ENCODE assay signal across 9 mouse cellular contexts in the genomic region with DNA sequence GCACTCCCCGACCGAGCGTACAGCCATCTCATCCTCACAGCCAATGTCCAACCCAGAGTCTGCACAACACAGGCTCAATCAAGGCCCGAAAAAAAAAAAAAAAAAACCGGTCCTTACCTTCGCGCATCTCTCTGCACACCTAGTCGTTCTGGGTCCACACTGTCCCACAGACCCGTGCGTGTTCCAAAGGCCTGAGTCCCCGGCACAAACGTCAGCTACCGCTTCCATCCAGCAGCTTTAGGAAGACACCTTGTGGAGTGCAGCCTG. TPM values are rescaled to one million over a fixed set of nuclear protein-coding genes. Genes with fewer than 3 reads are reported as not detected.
A peak's percentile ranks its signal among the peaks of the same experiment; 100 is the strongest.
DNase-seq lines count a peak whose midpoint lies in the region; ATAC-seq and TF ChIP-seq lines count a peak whose summit lies in the region.
"Had no signal": no experiment of that assay in that cellular context is flagged by ENCODE, and none has a peak within 500 bp of the region (broad histone marks: within the 10 kb centered on the region; RNA-seq: fewer than 3 reads in every experiment).

No protein-coding gene starts in this region.

- H3K4me2 ChIP-seq in heart, embryonic 12.5 days = peak overlapping the region; percentile 80
- peak overlapping the region; percentile 81 for H3K4me2 ChIP-seq in forebrain, postnatal 0 days (ENCODE audit: low read depth)
- peak overlapping the region; percentile 82 for H3K4me2 ChIP-seq in liver, embryonic 16.5 days (ENCODE audit: low read depth, low read length)

- H3K4me3 ChIP-seq in heart, embryonic 12.5 days = peak overlapping the region; percentile 53
- peak overlapping the region; percentile 36 for H3K4me3 ChIP-seq in ES-Bruce4 (ENCODE audit: low read depth, low read length)
- peak overlapping the region; percentile 57 for H3K4me3 ChIP-seq in forebrain, postnatal 0 days (ENCODE audit: low read depth, low read length)
- peak overlapping the region; percentile 66 for H3K4me3 ChIP-seq in liver, embryonic 16.5 days (ENCODE audit: low read depth, low read length)

- peaks cover 31% of the 10 kb centered on the region for H3K4me1 ChIP-seq in heart, embryonic 12.5 days (replicated peaks)
- H3K4me1 ChIP-seq in ES-Bruce4 (ENCODE audit: control insufficient read depth, insufficient read depth, low read length) = peaks cover 1% of the 10 kb centered on the region
- H3K4me1 ChIP-seq in forebrain, postnatal 0 days (ENCODE audit: insufficient read depth) = 0 out of 2 replicates have a peak, but pooled peaks cover 7% of the 10 kb centered on the region
- peaks cover 24% of the 10 kb centered on the region for H3K4me1 ChIP-seq in liver, embryonic 16.5 days (ENCODE audit: control insufficient read depth, low read depth, low read length)

- peaks cover 91% of the 10 kb centered on the region for H3K27me3 ChIP-seq in heart, embryonic 12.5 days (replicated peaks)
- H3K27me3 ChIP-seq in ES-Bruce4 (ENCODE audit: control insufficient read depth, insufficient read depth, low read length, poor library complexity, severe bottlenecking) = peaks cover 19% of the 10 kb centered on the region
- H3K27me3 ChIP-seq in forebrain, postnatal 0 days (ENCODE audit: insufficient read depth, low read length) = peaks cover 58% of the 10 kb centered on the region
- H3K27me3 ChIP-seq in liver, embryonic 16.5 days (ENCODE audit: control insufficient read depth, insufficient read depth, low read depth, low read length) = peaks cover 80% of the 10 kb centered on the region

- H3K9me3 ChIP-seq in heart, embryonic 12.5 days (replicated peaks) = no peaks in the 10 kb centered on the region
- H3K9me3 ChIP-seq in ES-Bruce4 (replicated peaks; ENCODE audit: control insufficient read depth, insufficient read depth, low read length, poor library complexity, severe bottlenecking) = no peaks in the 10 kb centered on the region
- H3K9me3 ChIP-seq in forebrain, postnatal 0 days (ENCODE audit: low read length) = no peaks in the 10 kb centered on the region
- no peaks in the 10 kb centered on the region for H3K9me3 ChIP-seq in liver, embryonic 16.5 days (replicated peaks; ENCODE audit: control insufficient read depth, low read length)

- no peak for DNase-seq in heart, postnatal 36 days
- no peak for DNase-seq in forebrain, postnatal 0 days
- DNase-seq in spleen, adult 12 weeks (ENCODE audit: low spot score) = no peak
- no peak for DNase-seq in B cell, adult 2 months
- DNase-seq in right cerebral cortex, postnatal 10 days (ENCODE audit: low spot score in 2 of 2) = no peak

- WGBS in heart, embryonic 12.5 days = 4% methylated on average over 13 of the region's 13 CpGs
- WGBS in forebrain, postnatal 0 days = 2% methylated on average over 13 of the region's 13 CpGs
- WGBS in liver, embryonic 16.5 days (ENCODE audit: insufficient replicate concordance) = 11% methylated on average over 13 of the region's 13 CpGs

- intact Hi-C loops in heart, postnatal 36 days (cut with DNase I) = loop anchor here (5.0 kb wide), 3 partner anchors 53 to 297 kb away; no protein-coding TSS in a partner anchor

- TF ChIP-seq EP300 in ES-Bruce4 (IDR thresholded peaks at IDR 0.05; ENCODE audit: insufficient read depth, low read depth, low read length) = no peak

- H3K9ac ChIP-seq in heart, embryonic 12.5 days = peak overlapping the region; percentile 48
- 0 out of 2 replicates have a peak overlapping the region, but pooled peaks have one; percentile 4 for H3K9ac ChIP-seq in ES-Bruce4 (ENCODE audit: low read depth, poor library complexity, severe bottlenecking)
- H3K9ac ChIP-seq in forebrain, postnatal 0 days = peak overlapping the region; percentile 54
- no peak overlapping the region for H3K9ac ChIP-seq in liver, embryonic 16.5 days (ENCODE audit: low read depth, low read length)

- no peak; the same call in 1 of the 2 replicates for ATAC-seq in heart, embryonic 12.5 days (ENCODE audit: insufficient number of reproducible peaks, low FRiP score)
- ATAC-seq in forebrain, postnatal 0 days = 0 out of 2 replicates have a peak, but pooled peaks have one; percentile 12
- ATAC-seq in liver, embryonic 16.5 days (ENCODE audit: low read depth) = no peak

- no peaks in the 10 kb centered on the region for H3K36me3 ChIP-seq in heart, embryonic 12.5 days
- no peaks in the 10 kb centered on the region for H3K36me3 ChIP-seq in ES-Bruce4 (ENCODE audit: control insufficient read depth, insufficient read depth, low read length, poor library complexity, severe bottlenecking)
- no peaks in the 10 kb centered on the region for H3K36me3 ChIP-seq in forebrain, postnatal 0 days (ENCODE audit: insufficient read depth)
- no peaks in the 10 kb centered on the region for H3K36me3 ChIP-seq in liver, embryonic 16.5 days (ENCODE audit: control insufficient read depth, insufficient read depth)

- no peak for TF ChIP-seq CTCF in ES-Bruce4 (IDR thresholded peaks at IDR 0.05; ENCODE audit: low read depth, low read length)
- TF ChIP-seq CTCF in forebrain, postnatal 0 days (IDR thresholded peaks at IDR 0.05; ENCODE audit: low read depth) = no peak

- TF ChIP-seq POLR2A in ES-Bruce4 (IDR thresholded peaks at IDR 0.05; ENCODE audit: insufficient read depth, low read length) = no peak

- H3K27ac ChIP-seq in heart, embryonic 12.5 days (ENCODE audit: poor library complexity, severe bottlenecking) = no peak overlapping the region
- no peak overlapping the region for H3K27ac ChIP-seq in ES-Bruce4 (ENCODE audit: insufficient read depth, low read length)
- H3K27ac ChIP-seq in forebrain, postnatal 0 days (ENCODE audit: low read depth, low read length) = no peak overlapping the region
- H3K27ac ChIP-seq in liver, embryonic 16.5 days (ENCODE audit: low read length) = no peak overlapping the region

RNA-seq across cellular contexts. Expression of gene Gata2, which starts 3.7 kb away (rescaled TPM):
- polyA plus RNA-seq in heart, embryonic 12.5 days (2016; fragmentation: Nextera tagmentation; extraction: Ambion mirVana) = 20.8 and 21.3 TPM in 2 replicates
- 10 to 100 TPM; 17.3 to 20.1 TPM for total RNA-seq in heart, postnatal 36 days (2021)
- polyA plus RNA-seq in ES-Bruce4 (2011; ENCODE audit: insufficient read depth, insufficient read length, low read depth, missing spikeins) = 6.0 and 8.3 TPM in 2 replicates
- 1.2 and 2.3 TPM in 2 replicates for total RNA-seq in forebrain, postnatal 0 days (2014; rRNA removed)
- polyA plus RNA-seq in forebrain, postnatal 0 days (2015; fragmentation: Nextera tagmentation; extraction: Ambion mirVana) = 4.6 and 5.6 TPM in 2 replicates
- 3.0 and 3.7 TPM in 2 replicates for polyA plus RNA-seq in liver, embryonic 16.5 days (2015; fragmentation: Nextera tagmentation; extraction: Ambion mirVana)

RNA-seq across cellular contexts. Expression of gene Dnajb8, which starts 32.1 kb away (rescaled TPM):
- not detected in 2 replicates for polyA plus RNA-seq in heart, embryonic 12.5 days (2016; fragmentation: Nextera tagmentation; extraction: Ambion mirVana)
- not detected for total RNA-seq in heart, postnatal 36 days (2021)
- not detected in 2 replicates for polyA plus RNA-seq in ES-Bruce4 (2011; ENCODE audit: insufficient read depth, insufficient read length, low read depth, missing spikeins)
- total RNA-seq in forebrain, postnatal 0 days (2014; rRNA removed) = not detected in 2 replicates
- polyA plus RNA-seq in forebrain, postnatal 0 days (2015; fragmentation: Nextera tagmentation; extraction: Ambion mirVana) = not detected in 2 replicates
- not detected in 2 replicates for polyA plus RNA-seq in liver, embryonic 16.5 days (2015; fragmentation: Nextera tagmentation; extraction: Ambion mirVana)
- total RNA-seq: neutrophil, adult 5-6 weeks had no signal
